Mouse (Mus musculus): ENCODE measurements around the gene Ap2a2.

GRCm38 (mm10) chr7:141558946-141559345 is 3.0 kb upstream of the Ap2a2 start:
- TF ChIP-seq HCFC1 (IDR thresholded peaks at IDR 0.05; ENCODE audit: borderline replicate concordance, insufficient read depth, low read length) (no peak), ZNF384 (IDR thresholded peaks at IDR 0.05; ENCODE audit: low read depth, low read length) (no peak), ZC3H11A (IDR thresholded peaks at IDR 0.05; ENCODE audit: borderline replicate concordance, low read depth, low read length) (no peak), MAFK (IDR thresholded peaks at IDR 0.05; ENCODE audit: insufficient read depth, low read depth, low read length) (no peak), CHD2 (IDR thresholded peaks at IDR 0.05; ENCODE audit: low read depth, low read length) (no peak)

Data from ES-E14 (cell line).